Mouse (Mus musculus) natural killer cell, adult 2 months (primary cell): ENCODE results near the gene Fat1.

Source experiments
- DNase-seq, 2 experiments: peaks; one replicate each; pipeline ENCODE4 v3.0.0; 2022; ENCODE audit warnings: low spot score in 2 of 2

Gene Fat1

DNA sequence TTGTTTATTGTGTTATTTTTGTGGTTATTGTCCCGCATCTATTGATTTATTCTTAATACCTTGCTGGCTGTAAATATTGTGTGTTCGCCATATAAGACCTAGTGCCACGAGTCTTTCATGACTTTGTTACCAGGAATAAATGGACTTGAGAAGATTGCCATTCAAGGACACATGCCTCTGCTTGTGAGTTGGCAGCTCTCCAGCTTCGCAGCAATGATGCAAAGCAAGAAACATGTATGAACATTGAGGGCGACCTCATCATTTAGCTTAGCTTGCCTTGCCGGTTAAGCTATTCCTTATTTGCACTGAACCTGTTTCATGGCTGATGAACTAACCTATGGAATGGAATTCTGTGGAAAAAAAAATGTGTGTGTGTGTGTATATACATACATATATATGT lies 26.2 kb downstream of the Fat1 start:
- DNase-seq, result no peak

DNA sequence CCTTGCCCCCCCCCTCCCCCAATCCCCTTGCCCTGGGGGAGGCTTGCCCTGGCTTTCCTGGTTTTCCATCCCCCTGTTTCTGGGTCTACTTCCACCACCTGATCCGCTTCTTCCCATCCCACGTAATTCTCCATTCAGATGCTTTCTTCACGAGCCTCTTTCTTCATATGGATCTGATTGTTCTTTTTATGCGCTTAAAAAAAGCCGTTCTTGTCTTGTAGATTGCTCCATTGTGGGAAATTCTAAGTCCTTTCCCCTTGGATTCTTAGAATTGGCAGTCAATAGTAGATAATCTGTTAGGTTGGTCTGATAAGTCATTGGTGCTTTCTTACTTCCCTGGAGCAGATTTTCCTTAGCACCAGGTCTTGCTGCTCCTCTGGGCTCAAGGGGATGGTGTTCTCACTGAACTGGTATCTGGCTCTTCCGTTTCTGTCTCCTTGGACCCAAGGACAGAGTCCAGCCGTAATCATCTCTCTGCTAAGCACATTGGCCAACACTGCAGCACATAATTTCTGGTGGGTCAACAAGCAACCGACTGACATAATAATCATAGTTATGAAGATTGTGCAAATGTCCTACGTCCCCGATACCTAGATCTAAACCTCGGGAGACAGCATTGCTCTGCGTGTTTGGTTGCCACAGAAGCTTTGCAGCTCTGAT lies 27.5 kb downstream of the Fat1 start:
- no peak for DNase-seq

DNA sequence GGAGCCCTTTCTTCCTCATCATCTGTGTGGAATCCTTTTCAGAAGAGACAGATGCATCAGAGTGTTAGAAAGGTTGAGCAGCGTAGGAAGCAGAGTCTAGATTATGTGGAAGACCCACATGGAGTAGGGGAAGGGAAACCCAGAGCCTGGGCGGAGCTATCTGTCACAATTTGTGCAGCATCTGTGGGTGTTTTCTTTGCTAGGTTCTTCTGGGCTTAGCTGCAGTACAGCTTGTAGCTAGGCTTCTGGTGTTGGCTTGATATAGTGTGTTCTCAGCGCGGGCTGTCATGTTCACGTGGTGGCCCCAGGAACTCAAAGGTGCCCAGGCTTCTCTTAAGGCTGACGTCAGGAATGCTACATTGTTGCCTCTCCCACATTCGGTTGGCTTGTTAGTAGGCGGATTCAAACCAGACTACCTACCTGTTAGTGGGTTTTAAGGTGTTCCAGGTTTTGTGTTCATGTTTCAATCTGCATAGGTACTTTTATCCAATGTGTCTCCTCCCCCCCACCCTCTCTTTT lies 32.3 kb downstream of the Fat1 start:
- no peak for DNase-seq

DNA sequence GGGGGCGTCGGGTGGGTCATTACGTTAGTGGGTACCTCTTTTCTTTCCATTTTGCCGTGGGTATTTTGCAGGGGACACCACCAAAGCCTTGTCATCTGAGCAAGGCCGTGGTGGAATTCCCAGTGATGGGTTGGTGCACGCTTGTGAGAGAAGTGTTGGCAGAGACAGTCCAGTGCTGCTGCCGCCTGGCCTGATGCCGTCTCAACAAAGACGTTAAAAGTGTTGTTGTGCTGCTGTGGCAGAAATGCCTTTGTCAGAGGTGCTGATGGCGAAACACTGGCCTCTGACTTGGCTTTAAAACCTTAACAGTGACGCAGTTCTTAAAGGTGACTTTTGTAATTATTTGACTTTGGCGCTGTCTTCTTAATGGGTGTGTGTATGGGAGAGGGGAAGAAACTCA lies 34.8 kb downstream of the Fat1 start:
- no peak for DNase-seq

DNA sequence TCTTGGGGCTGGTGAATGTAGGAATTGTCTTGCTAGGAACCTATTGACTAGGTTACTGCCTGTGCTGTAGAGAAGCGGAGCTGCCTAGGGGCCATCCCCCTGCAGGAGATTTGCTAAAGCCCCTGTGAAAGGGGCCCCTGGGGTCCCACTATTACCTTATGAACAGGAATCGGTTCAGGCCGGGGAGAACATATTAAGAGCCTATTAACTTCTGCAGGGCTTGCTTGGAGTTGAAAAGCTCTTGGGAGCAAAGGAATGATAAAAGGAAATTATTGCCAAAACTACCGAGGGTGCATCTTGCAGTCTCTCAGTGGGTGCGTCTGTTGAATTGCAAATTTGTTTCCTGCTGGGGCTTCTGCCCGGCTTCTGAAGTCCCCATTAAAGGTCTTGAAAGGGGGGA lies 36.1 kb downstream of the Fat1 start:
- DNase-seq, result no peak

DNA sequence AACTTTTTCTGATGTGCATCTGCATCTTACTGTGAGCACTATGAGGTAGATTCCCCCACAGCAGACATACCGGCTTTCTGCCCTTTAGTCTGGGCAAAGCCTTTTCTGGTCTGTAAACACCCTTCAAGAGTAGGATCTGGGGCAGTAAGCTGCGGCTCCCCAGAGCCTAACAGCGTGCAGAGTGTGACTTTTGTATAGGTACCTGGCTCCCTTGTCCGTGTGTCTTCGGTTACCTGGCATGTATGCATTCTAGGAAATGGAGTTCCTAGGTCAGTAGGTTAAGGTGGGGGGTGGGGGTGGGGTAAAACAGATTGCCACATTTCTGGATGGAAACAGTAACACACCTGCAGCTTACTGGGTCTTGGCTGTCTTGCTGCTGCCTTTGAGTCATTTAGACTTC lies 36.7 kb downstream of the Fat1 start:
- no peak for DNase-seq

DNA sequence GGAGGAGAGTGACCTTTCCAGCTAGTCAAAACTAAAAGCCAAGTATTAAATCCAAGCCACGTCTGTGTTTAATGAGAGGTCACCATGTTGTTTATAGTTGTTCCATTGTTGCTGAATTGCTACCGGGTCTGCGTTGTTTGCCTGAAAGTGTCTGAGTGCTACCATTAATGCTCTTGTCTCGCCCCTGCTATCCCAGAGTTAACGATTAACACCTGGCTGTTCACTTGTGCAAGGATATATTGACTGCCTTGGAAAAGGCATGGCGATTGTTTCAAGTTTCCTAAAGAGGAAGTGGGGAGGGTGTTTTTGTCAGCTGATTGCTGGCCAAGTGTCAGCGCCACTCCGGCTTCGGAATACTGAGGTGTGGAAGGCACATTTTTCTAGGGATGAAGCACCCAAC lies 39.9 kb downstream of the Fat1 start:
- DNase-seq, result no peak

DNA sequence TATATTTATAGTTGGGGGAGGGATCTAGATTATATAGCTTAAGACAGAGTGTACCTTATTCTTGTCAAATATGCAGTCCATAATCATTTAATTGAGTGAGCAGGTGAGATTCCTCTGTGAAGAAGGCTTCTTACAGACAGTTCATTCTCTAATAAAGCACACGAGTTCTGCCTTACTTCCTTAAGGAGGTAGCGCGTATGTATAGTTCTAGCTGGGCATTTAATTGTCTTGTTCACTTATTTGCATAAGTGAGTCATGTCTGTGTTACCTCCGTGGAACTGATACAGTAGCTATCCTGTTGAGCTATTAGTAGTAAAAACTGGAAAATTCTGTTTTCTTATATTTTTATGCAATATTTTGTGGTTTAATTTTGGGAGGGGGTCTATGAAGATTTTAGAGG lies 40.4 kb downstream of the Fat1 start:
- no peak for DNase-seq

DNA sequence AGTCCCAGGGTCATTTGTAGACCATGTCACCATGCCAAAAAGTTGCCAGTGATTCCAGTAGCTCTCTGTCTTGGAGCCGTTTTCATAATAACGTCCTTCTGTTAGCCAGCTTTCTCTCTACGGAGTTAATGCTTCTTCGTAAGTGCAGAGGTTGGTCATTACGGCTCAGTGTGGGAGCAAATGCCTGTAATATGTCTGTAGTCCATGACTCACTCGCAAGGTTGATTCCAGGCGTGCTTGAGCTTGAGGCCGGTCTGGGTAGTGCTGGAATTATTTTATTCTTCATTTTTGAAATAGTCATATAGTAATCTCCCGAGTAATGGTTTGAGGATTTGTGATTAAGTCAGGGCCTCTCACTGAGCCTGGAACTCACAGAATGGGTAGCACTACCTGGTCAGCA lies 43.4 kb downstream of the Fat1 start:
- no peak for DNase-seq

DNA sequence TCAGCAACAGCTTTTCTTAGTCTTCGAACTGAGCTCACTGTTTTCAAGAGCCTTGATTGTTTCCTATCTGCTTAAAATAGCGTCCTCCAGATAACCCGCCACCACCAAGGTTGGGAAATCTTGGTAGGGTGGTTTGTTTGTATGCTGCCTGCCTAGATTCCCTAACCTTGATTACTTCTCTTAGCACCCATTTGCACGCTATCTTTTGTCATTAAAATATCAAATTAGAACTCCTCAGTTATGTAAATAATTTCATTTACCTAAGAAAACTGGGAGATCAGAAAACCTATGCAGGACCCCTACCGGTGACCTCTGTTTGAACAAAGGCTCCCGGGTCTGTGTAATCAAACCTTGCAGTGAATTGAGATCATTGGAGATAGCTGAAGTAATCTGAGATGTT lies 44.0 kb downstream of the Fat1 start:
- DNase-seq, result no peak

DNA sequence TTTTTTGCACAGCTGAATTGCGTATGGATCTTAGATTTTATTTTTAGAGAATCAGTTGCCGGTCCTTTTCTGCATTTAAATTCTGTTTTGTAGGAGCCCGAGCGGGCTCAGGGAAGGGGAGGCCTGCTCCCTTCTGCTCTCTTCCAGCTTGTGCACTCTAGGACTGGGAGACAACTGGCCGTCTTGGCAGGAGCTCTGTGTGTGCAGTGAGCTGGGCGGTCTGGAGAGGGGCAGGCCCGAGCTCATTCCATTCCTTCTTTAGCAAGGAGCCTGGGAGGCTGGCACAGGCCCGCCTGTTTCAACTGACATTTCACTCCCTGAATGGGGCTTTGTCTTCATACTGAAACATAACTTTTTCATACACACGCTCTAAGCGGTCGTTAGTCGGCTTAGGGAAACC lies 44.8 kb downstream of the Fat1 start:
- no peak for DNase-seq

DNA sequence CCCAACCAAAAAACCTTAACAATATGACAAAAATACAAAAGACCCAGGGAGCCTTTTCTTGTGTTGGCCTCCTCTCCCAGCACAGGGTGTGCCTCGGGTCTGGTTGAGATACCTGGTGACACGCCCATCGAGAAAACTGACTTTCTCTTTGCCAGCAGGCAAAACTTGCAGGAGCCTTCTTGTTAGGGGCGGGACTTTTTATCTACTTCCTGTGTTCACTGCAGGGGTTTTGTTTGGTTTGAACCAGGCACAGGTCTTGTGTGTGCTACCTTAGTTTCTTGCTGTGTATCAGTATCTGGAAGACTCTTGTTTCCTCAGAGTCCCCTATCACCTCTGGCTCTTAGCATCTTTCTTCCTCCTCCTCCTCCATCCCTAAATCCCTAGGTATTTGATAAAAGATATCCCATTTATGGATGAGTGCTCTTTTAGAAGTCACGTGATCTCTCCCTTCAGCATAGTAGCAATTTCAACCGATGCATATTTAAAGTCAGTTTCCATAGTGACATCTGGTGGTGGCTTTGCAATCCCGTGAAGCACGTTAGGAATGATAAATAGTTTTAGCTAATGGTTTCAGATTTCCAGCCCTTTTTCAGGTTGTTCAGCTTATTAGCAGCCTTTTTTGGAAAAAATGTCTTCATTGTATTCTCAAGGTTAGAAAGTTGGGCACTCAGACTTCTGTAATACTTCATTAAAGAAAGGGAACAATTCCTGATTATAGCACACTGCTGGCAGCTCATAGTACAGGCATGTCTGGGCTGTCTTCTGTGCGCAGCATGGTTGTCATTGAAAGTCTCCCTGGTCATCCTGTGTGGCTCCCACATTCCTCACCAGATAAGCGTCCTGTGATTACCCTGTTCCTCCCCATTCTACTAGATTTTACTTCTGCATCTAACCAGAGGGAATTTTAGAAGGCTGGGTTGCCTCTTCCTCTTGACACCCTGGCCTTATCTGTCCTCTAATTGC lies 50.4 kb downstream of the Fat1 start:
- DNase-seq, result no peak

DNA sequence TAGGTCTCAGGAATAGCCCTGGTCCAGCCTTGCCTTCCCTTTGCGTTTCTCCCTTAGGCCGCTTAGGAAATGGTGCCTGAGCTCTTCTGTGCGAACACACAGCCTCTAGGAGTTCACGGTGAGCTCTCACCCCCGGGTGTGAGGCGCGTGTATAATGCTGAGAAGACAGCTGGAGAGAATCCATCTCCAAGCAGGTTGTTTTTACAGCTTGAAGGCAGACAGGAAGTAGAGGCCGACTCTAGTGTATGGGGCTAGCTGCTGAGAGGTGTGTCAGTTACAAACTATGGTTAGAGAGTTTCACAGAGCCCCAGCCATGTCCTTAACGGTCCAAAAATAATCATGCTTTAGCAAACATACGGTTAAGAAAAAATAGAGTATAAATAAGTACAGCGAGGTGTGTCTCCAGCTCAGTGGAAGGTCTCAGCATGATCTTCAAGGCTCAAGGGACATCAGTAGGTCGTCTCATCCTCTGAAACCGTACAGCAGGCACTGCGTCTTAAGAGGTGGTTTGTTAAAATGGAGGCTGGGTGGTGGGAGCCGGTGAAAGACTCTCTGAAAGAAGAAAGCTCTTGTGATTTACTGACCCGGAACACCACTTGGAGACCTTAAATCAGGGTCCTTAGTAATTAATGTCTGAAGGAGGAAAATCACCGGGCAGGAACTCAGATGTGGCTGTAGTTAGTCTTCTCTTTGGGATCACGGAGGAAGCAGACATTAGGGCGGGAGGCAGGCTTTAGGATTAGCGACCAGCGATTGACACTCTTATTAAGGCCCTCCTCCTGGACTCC lies 56.6 kb downstream of the Fat1 start:
- no peak for DNase-seq

DNA sequence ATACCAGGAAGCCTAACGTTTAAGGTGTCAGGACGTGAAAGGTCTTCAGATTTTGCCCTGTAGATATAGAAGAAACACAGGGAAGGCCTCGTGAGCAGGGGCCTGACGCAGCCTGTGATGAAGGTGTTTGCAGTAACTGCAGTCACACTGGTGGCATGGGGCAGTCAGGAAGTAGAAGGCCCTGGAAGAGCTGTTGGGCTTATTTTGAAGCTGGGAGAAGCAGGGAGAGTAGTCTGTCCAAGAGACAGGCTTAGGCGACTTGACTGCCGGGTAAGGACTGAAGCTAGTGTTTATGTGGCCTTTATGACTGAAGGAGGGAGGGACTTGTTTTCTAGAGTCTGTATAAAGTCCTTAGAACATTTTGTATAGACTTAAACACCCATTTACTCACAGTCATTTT lies 57.4 kb downstream of the Fat1 start:
- DNase-seq, result no peak

DNA sequence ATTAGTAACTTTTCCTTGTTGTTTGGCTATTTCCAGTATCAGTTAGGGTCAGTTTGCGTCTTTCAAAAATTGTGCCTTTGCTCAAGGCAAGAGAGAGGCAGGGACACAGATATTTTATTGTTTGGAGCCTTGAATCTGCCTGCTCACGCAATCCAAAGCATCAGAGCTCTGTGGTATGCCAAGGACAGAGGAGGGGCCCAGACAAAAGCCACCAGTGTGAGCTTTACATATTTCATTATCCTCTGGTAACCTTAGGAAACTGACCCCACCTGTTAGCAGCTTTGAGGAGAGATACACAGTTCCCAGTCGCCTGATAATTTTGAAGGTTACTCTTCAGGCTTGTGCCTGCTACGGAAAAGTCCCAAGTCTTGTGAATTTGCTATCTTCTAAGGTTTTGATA lies 58.1 kb downstream of the Fat1 start:
- DNase-seq, result no peak

DNA sequence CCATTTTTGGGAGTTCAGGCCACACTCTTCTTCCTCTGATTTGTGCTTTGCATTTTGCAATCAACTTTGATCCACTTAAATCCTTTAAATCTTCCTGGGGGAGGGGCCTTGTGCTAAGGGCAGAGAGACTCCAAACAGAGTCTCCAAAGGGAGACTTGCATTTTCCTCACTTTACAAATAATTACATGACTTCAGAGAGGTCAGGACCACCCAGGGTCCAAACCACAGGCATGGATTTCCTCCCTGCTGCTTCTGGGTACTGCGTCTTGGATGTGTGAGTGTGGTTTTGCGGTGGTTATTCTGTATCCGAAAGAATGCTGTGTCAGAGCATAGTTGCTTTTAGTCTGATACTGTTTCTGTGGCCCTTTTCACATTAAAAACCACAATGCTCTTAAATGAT lies 61.2 kb downstream of the Fat1 start:
- no peak for DNase-seq

DNA sequence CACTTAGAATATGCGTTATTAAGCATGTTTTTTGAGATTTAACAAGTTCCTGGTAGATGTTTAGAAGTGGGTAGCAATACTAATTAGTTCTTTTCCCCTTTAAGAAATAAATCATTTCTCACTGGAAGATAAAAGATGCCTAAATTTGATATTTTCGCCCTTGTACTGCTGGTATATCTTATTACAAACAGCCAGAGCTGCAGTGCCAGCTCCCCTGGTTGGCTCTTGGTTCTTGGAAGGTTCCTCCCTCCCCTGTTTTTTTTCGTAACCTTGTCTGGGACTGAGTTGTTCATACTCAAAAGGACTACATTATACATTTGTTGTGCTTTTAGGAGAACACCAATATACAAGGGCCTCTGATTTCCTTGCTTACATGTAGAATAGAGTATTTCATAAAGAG lies 62.1 kb downstream of the Fat1 start:
- no peak for DNase-seq

DNA sequence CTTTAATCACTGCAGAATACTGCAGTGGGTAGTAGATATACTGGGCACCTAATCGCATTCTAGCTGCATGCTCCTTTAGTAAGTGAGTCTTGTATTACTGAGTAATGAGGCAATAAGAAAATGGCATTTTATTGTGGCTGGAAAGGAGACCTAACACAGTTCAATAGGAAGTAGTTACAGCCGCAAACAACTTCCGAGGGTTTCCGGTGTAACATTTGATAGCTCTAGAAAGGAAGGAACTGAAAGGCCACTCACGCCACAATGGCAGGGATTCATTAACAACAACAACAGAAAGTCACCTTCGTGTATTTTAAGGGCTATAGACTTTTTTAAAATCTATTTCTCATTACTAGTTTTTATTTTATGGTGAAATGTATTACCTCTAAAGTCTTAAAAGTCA lies 62.6 kb downstream of the Fat1 start:
- DNase-seq, result no peak

DNA sequence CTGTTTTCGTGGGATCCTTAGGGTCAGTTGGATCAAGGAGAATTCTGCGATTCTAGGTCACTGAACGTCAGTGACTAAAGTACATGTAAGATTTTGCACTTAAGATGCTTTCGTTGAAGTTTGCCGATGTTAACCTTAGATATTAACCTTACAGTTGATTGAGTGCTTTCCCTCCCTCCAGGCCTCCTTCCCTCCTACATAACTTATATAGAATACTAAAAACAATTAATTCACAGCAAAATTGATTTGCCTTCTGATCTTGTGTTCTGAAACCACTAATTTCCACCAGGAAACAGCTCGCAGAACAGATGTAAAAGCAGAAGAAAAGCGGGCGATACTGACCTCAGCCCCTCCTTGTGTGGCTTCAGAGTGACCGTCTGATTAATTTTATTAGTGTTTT lies 63.0 kb downstream of the Fat1 start:
- DNase-seq, result no peak

DNA sequence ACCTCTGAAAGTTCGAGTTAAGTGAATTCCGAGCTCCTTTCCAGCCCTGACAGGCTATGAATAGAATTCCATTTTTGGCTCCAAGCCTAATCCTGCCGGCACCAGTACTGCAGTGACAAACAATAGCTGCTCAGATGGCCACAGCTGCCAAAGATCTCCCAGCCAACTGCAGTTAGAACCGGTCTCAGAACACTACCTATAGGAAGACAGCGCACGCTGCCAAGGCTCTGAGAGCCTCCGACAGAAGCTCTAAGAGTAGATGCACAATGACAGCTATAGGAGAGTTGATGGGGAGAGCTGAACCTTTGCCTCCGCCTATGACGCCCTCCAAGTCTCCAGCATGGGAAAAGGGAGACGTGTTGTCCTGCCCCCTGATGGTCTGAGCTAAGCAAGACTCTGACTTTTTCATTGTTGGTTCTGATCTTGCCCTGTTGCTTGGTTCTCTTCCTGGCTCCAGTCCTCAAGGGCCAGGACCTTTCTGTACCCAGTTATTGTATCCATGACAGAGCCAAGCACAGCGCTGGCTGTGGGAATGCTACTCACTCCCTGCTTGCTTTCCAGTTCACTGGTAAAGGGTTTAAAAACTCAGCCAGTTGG lies 63.5 kb downstream of the Fat1 start:
- no peak for DNase-seq

DNA sequence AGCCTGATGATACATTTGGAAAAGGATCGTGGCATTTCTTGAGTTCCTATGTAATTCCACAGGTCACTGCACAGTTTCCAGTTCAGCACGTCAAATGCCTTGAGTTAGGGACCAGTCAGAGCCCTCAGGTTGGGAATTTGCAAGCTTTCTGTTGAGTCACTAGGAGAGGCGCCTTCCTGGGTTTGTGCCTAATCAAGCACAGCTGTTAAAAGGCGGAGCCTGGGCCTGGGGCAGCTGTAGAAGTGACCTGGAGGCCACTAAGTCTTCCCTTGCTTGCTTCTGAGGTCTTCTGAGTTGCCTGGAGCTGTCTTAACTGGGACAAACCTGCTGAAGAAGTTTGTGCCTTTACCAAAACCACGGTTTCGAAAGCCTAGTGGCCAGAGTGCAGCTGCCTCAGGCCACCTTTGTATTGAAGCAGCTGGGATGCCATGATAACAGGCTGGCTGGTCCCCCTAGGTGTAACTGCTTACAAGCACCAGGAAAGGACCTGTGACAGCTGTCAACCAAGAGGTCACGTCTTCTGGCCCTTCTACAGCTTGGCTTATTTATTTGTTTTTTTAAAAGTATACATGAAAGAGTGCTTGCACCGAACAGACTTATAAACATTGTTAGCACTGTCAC lies 66.4 kb downstream of the Fat1 start:
- DNase-seq, result no peak

DNA sequence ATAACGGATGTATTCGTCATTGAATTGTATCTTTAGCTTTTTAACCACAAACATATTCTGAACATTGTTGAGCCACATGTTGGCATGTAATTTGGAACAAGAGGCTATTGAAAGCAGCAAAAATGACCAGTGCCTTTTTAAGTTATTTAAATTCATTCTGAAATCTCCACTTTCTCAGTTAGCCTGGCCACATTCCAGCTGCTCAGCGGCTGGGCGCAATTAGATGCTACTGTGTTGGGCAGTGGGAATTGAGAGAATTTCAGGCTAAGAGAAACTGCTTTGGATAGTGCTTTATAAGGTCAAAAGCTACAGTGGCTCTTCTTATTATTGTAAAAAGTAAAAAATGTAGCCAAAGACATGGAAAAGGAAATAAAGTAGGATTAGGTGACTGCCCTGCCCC lies 67.4 kb downstream of the Fat1 start:
- DNase-seq, result no peak
